Mouse (Mus musculus) large intestine, adult 2 months (tissue): ENCODE measurements at regions not wholly inside any gene's neighbourhood (a gene's known extent, or its start where the extent isn't known, plus 50 kb on each side); places are given as distances from the start of the nearest gene placed in this dataset.
"Not testable (repeated sequence)": the region's sequence is repeated elsewhere in the genome, so short reads cannot be mapped to it uniquely, and the experiment has no call there.

Experiments
- DNase-seq: peaks from one replicate; pipeline ENCODE4 v3.0.0-alpha.2; 2012; ENCODE audit warnings: low read depth, low spot score
- WGBS: fragments of 180-500 bp; shearing (Covaris S2); methylation state at CpG from one replicate; pipeline ENCODE4 v1.1.7; 2018; 5-methylcytosine and 5-hydroxymethylcytosine counted together

- 64% methylated on average over 8 of the region's 8 CpGs for WGBS
- no peak for DNase-seq
Observed at GRCm38 (mm10) chr3:147796524-147796923, 944.4 kb downstream of the Ttll7 start.

- no peak for DNase-seq
Observed at GRCm38 (mm10) chr3:147795116-147795515, 942.9 kb downstream of the Ttll7 start.

GRCm38 (mm10) chr3:147786555-147786954 is 934.4 kb downstream of the Ttll7 start:
- WGBS: 41% methylated on average over 2 of the region's 2 CpGs
- DNase-seq: no peak

GRCm38 (mm10) chr3:147750842-147751191 is 898.6 kb downstream of the Ttll7 start:
- WGBS: 33% methylated on average over 1 of the region's 1 CpGs
- no peak for DNase-seq

DNA sequence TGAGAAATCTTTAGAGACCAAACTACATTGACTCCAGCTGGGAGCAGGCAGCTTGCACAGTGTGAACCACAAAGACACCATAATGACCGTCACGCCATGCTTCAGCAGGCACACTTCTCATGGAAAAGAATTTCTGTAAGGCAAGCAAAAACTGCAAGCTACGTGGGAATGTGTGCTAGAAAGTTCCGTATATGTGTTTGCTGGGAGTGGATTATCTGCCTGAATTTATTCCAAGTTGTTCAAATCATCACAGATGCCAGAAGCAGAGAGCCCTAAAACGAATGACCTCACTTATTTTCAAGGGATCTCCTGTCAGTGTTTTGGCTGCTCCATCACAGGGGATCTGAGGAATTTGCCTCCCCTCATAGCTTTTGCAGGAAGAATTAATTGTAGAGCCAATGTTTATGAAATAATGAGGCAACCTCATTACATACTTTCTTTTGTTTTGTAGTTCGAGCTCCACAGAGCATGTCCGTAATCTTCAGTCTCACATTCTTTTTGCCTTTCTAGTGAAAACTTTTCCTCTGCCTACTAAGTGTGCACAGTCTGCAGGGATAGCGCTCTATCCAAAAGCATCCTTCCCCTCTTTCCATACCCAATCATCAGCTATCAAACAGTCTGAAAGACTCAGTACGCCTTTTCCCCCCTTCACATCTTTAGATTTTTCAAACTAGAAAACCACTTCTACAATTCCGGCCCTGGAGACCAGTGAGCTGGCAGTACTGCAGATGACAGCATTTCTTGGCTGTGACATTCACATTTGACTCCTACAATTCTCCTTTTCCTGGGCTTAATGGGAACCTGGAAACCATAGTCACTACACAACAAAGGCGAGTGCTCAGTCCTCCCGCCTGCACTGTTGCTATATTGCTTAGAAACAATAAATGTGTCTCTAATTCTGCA is 898.0 kb downstream of the Ttll7 start:
- WGBS: 70% methylated on average over 12 of the region's 12 CpGs
- no peak for DNase-seq

- 78% methylated on average over 5 of the region's 5 CpGs for WGBS
Observed at GRCm38 (mm10) chr3:147749442-147749841, 897.3 kb downstream of the Ttll7 start.

GRCm38 (mm10) chr3:147736673-147737439 is 884.7 kb downstream of the Ttll7 start:
- no peak for DNase-seq
- 46% methylated on average over 6 of the region's 6 CpGs for WGBS

More at GRCm38 (mm10) chr3:147749442-147749841, 897.3 kb downstream of the Ttll7 start:
- no peak for DNase-seq

- DNase-seq: no peak
- 75% methylated on average over 4 of the region's 4 CpGs for WGBS
Observed at GRCm38 (mm10) chr3:147716391-147716790, 864.2 kb downstream of the Ttll7 start.

- WGBS: 36% methylated on average over 4 of the region's 4 CpGs
- no peak for DNase-seq
Observed at GRCm38 (mm10) chr3:147707401-147707801, 855.2 kb downstream of the Ttll7 start.

GRCm38 (mm10) chr3:147683730-147684129 is 831.6 kb downstream of the Ttll7 start:
- WGBS: 85% methylated on average over 2 of the region's 2 CpGs
- no peak for DNase-seq

DNA sequence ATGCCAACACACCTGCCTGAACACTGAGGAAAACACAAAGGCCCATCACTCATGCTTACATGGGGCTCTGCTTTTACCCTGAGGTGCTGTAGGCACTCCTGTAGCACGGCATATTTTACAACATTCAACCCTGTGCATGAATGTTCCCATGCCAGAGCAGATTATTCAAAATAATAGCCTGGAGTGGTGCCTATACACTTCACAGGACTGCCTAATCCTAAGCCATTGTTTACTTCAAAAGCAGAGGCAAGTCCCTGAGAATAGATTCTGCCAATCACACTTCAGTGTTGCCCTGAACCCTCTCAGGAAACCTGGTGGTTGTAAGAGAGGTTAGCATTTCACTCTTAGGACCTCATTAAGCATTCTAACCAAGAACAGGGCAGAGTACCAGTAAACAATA is 828.1 kb downstream of the Ttll7 start:
- DNase-seq: no peak
- WGBS: 42% methylated on average over 1 of the region's 1 CpGs

DNA sequence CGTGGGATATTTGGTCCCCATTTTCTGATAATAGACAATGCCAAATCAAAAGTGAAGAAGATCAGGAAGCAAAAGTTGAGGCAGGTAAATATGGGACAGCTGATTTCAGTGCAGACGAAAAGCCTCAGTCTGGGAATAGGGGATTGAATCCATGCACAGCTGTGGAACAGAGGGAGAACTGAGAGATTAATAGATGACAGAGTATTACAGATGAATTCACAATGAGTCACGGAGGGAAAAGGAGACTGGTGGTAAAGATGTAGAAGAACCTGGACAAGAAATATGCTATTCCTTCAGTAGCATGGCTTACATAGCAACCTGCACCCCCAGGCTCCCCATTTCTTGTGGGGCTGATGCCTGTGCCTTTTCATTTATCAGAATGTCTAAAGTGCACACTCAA is 810.4 kb downstream of the Ttll7 start:
- DNase-seq: no peak
- WGBS: 83% methylated on average over 3 of the region's 3 CpGs

- 55% methylated on average over 6 of the region's 6 CpGs for WGBS
- DNase-seq: no peak
Observed at GRCm38 (mm10) chr3:147652849-147653248, 800.7 kb downstream of the Ttll7 start.

DNA sequence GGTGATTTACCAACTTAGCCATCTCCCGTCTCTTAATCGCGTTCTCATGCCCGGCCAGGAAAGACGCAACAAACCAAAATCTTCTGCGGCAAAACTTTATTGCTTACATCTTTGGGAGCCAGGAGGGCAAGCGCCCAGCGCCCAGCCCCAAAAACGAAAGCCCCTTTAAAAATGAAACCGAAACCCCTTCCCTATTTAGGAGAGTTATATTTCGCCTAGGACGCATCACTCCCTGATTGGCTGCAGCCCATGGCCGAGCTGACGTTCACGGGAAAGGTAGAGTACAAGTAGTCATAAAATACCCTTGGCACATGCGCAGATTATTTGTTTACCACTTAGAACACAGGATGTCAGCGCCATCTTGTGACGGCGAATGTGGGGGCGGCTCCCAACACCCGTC is 783.3 kb downstream of the Ttll7 start:
- WGBS: 90% methylated on average over 21 of the region's 21 CpGs
- DNase-seq: not testable (repeated sequence)

DNA sequence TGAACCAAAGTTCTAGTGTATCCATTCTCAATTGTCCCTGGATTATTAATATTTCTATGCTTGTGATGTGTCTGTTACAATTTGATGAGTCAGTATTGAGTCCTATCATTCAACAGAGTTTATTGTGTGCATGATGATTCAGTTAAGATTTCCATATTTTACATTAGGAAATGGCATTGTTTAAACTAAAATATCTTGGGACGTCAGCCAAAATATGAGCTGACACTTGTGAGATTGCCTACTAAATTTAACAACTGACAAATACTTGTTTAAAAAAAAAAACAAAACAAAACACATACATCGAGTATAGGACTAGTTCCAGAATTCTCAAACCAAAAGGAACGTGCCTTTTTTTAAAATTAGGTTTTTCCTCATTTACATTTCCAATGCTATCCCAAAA is 779.0 kb downstream of the Ttll7 start:
- DNase-seq: no peak
- WGBS: 80% methylated on average over 3 of the region's 3 CpGs

- 41% methylated on average over 6 of the region's 6 CpGs for WGBS
- DNase-seq: no peak
Observed at GRCm38 (mm10) chr3:147583697-147584315, 731.6 kb downstream of the Ttll7 start.

GRCm38 (mm10) chr3:147571850-147572249 is 719.7 kb downstream of the Ttll7 start:
- DNase-seq: no peak
- 69% methylated on average over 4 of the region's 4 CpGs for WGBS

DNA sequence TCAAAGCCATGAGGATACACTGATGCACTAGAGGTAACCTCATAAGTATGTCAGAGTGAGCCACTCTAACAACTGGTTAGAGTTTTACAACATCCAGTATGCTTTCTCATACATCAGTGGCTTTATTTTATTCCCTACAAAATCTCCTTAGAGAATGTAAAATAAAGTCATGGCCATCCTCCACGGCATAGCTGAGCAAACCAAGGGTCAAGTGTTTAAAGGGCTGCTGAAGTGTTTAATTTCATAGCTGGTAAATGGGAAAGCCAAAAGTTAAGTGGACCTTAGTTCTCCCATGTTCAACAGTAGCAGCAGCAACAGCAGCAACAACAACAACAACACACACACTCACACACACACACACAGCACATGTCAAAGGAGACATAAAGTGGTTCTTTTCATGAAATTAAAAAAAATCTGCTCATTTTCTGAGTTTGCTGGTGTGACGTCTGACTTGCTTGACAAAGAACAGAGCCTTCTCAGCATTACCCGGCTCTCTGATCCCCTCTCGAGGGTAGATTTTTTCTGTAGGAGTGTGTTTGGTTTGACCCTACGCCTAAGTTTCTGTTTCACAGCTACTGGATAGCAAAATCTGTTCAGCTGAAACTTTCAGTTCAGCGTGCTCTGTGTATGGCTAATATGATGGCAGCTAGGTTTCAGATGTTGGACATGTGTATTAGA is 693.3 kb downstream of the Ttll7 start:
- 58% methylated on average over 6 of the region's 6 CpGs for WGBS
- no peak for DNase-seq

DNA sequence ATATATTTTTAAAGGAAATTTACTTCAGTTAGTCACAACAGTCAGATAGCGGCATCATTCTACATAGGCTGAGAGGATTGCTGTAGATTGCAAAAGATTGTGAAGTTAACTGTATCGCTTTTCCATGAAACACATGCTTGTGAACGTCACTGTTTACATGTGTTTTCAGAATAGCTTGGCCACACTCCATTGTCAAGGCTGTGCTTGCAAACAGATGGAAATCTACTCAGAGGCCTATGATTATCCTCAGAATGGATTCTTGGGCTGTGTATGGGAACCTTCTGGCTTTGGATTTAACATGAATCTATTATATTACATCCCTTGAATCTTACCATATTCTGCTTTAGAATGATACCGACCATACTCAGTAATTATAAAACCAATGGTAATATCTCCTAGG is 690.1 kb downstream of the Ttll7 start:
- DNase-seq: no peak
- 79% methylated on average over 4 of the region's 4 CpGs for WGBS

DNA sequence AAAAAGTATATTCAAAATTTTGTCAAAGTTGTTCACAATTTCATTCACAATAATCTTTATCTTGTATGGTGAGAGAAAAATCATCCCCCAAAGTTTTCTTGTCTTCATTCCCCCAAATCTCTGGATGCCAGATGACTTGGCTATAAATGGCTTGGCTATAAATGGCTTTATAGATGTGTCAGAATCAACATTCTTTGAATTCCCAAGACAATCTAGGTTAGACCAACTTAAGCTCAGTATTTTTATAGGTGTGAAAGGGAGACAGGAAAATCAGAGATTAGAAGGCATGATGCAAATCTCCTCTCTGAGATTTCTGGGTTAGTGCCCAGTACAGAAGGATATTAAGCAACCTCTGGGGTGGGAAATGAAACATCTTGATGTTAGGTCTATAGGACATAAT is 685.4 kb downstream of the Ttll7 start:
- DNase-seq: no peak
